Mouse (Mus musculus) cerebellum, adult 2 months (tissue): ENCODE data around the gene Ctdnep1.

Experiments
- CTCF ChIP-seq: fragments of 200-500 bp; IDR thresholded peaks from 2 replicates; pipeline ENCODE4 v1.5.1; 2011; ENCODE audit warnings: low read depth, mild to moderate bottlenecking, control low read depth, low read length, moderate library complexity, borderline replicate concordance; ENCODE audit not compliant: insufficient read depth
- POLR2A ChIP-seq: fragments of 200-500 bp; IDR thresholded peaks from 2 replicates; pipeline ENCODE4 v1.6.1; 2011; ENCODE audit warnings: low read length, control low read depth, borderline replicate concordance; ENCODE audit not compliant: insufficient read depth

GRCm38 (mm10) chr11:70014051-70014450 lies 33.1 kb downstream of the Ctdnep1 start:
- TF ChIP-seq CTCF (no peak), POLR2A (no peak)
